Mouse (Mus musculus) spleen, postnatal 10 days (tissue): Measurements from ENCODE around the gene Srrd.

ENCODE experiments used
- DNase-seq, 2 experiments: peaks; one replicate each; pipeline ENCODE4 v3.0.0; 2021 to 2022; ENCODE audit warnings: low spot score in 2 of 2

Srrd gene

DNA sequence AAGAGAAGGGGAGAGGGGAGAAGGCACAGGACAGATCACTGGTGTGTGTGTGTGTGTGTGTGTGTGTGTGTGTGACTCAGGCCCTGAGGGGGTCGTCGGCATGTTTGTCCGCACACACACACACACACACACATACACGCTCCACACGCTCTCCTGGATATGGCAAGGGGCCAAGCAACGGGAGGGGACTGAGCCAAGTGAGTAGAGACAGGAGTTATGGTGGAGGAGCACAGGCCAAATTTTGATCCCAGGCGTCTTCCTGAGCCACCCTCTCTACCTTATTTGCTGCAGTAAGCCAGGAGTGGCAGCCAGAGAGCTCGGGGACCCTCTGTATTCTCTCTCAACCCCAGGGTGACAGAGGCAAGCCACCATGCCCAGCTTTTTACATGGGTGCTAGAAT, 53.6 kb downstream of the Srrd start:
- DNase-seq = no peak

DNA sequence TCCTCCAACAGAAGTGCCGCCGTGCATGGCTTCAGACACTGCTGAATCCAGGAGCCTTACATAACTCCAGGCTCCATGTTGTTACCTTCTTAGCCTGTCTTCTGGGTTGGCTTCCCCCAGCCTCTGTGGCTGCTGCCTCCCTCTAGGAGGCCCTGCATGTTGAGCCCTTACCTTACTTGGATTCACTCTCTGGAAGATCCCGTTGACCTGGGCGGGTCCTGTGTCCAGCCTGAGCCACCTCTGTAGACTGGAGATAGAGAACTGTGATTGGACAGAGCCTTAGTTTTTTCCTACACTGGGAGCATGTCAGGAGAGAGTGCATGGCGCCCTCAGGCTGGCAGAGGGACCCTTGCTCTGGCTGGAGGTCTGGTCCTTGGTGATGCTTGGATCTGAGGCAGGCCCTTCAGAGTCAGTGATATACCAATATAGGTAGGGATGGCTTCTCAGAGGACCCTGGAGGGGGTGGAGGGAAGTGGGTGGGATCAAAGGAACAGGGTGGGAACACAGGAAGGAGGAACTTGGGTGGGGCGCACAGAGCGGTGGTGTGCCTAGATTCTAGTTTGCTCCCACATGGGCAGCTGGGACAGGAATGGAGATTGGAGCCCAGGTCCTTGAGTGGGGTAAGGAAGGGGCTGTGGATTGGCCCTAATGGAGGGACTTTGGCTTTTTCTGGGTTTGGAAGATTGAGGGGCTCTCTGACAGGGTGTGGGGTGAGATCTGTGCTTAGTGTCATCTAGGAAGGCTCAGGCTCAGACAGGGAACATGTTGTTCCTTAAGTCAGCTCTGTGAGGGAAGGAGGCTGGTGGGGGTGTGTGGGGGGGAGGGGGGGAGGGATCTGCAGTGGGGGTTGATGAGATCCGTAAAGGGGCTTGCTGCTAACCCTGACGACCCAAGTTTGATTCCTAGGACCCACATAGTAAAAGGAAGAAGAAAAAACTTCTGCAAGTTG, 54.4 kb downstream of the Srrd start:
- no peak for DNase-seq

DNA sequence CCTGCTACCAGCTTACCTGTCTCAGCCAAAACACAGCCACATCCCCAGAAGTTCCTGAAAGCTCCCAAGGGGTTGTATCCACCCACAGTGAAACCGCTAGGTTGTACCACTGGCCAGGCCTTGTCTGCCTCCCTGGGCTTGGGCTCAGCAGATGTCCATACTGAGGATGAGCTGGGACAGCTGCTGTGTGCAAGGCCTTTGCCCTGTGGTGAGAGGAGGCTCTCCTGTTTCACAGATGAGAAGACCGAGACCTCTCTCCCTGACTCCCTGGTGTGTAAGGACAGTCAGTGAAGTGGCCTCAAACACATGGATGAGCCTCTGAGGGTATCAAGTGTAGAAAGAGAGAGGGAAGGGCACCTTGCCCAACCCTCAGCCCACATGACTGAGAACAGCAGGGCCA, 55.2 kb downstream of the Srrd start:
- DNase-seq = no peak
